Mouse (Mus musculus): ENCODE data around the gene Atp6v1g2. TPM values are rescaled to one million over a fixed set of nuclear protein-coding genes. Genes with fewer than 3 reads are reported as not detected.

The Atp6v1g2 gene
- polyA plus RNA-seq, 1 experiment: 2.7 TPM

DNA sequence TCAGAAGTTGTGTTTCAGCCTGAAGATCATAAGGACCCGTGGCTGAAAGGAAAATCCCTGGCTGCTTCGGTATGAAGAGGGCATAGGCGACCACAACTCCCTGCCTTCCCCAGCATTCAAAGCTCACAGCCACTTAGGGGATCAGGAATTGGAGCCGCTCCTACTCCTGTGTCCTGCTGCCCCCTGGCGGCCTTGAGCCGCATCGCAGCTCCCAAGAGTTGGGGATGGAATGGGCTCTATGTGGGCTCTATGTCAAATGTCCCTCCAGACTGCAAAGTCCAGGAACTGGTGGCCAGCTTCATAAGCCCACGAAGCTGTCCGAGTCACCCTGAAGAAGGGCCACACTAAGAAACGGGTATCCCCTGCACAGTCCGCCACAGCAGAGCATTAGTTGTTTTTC is 41.3 kb downstream of the Atp6v1g2 start:
- no peak for TF ChIP-seq GATA1 (IDR thresholded peaks at IDR 0.05; ENCODE audit: low read length)

DNA sequence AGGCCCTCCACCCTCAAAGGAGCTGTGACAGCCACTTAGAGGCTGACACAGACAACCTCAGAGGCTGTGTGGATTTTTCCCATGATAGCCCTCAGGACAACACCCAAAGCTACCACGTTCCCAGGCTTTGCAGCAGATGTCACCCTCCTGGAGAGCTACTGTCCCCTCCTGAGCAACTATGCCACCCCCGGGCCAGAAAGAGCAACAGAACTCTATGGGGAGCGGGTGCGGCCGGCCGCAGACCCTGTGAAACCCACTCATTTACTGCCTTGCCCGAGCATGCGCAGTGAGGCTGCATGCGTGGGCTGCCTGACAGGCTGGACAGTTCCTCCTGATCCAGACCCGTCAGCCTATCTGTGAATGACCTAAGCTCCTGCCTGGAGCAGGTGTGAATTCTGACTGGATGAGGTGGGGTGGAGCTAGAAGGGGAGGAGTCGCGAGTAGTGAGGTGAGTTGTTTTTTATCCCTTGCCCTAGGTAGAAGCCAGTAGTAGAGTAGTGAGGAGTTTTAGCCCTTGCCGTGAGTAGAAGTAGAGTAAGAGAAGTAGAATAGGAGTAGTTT is 42.9 kb downstream of the Atp6v1g2 start:
- TF ChIP-seq GATA1 (IDR thresholded peaks at IDR 0.05; ENCODE audit: low read length): no peak

DNA sequence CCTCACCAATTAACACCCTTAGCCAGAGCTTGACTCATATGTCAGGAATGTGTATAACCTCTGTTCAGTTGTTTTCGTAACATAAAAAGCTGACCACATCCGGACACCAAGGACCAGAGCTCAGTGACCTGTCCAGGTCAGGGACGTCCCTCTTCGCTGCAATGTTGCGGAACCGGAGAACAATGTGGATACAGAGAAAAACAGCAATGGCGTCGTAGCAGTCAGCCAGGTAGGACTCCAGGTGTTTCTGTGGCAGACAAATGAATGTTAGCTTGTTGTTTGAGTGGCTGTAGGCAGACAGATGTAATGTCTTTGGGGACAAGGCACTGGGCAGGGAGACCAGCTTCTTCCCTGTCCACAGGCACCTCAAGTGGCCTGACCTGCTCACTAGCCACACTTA is 44.6 kb downstream of the Atp6v1g2 start:
- TF ChIP-seq GATA1 (IDR thresholded peaks at IDR 0.05; ENCODE audit: low read length): no peak

- TF ChIP-seq GATA1 (IDR thresholded peaks at IDR 0.05; ENCODE audit: low read length): no peak
Observed at GRCm38 (mm10) chr17:35278957-35279688, 45.7 kb downstream of the Atp6v1g2 start.

- no peak for TF ChIP-seq GATA1 (IDR thresholded peaks at IDR 0.05; ENCODE audit: low read length)
Observed at GRCm38 (mm10) chr17:35280276-35280675, 46.8 kb downstream of the Atp6v1g2 start.

- no peak for TF ChIP-seq GATA1 (IDR thresholded peaks at IDR 0.05; ENCODE audit: low read length)
Observed at GRCm38 (mm10) chr17:35285431-35285830, 52.0 kb downstream of the Atp6v1g2 start.

Other genes starting within 250 kb of the Atp6v1g2 start
- gene Vars, start 232.7 kb upstream of the Atp6v1g2 start, polyA plus RNA-seq (2012): 965 and 1,080 TPM in 2 replicates
- gene Vwa7, start 217.1 kb upstream of the Atp6v1g2 start, polyA plus RNA-seq (2012): 1.0 and 1.4 TPM in 2 replicates
- gene Sapcd1, start 205.6 kb upstream of the Atp6v1g2 start, polyA plus RNA-seq (2012): 40.3 and 64.9 TPM in 2 replicates
- gene Msh5, start 186.9 kb upstream of the Atp6v1g2 start, polyA plus RNA-seq (2012): 7.0 and 7.1 TPM in 2 replicates
- 168 and 216 TPM in 2 replicates for gene Clic1, start 183.7 kb upstream of the Atp6v1g2 start, polyA plus RNA-seq (2012)
- 156 and 185 TPM in 2 replicates for gene Ddah2, start 174.6 kb upstream of the Atp6v1g2 start, polyA plus RNA-seq (2012)
- not detected in 2 replicates for gene Ly6g6c, start 168.3 kb upstream of the Atp6v1g2 start, polyA plus RNA-seq (2012)
- not detected in 2 replicates for gene Mpig6b, start 167.5 kb upstream of the Atp6v1g2 start, polyA plus RNA-seq (2012)
- not detected in 2 replicates for gene Ly6g6e, start 156.8 kb upstream of the Atp6v1g2 start, polyA plus RNA-seq (2012)
- gene Ly6g6d, start 155.6 kb upstream of the Atp6v1g2 start, polyA plus RNA-seq (2012): 0.22 TPM in 1 of 2 replicates, not detected in the other
- 0.05 and 0.06 TPM in 2 replicates for gene Ly6g6f, start 148.1 kb upstream of the Atp6v1g2 start, polyA plus RNA-seq (2012)
- 112 and 148 TPM in 2 replicates for gene Abhd16a, start 144.4 kb upstream of the Atp6v1g2 start, polyA plus RNA-seq (2012)
- not detected in 2 replicates for gene Ly6g5c, start 125.4 kb upstream of the Atp6v1g2 start, polyA plus RNA-seq (2012)
- 0.08 and 0.15 TPM in 2 replicates for gene Ly6g5b, start 118.2 kb upstream of the Atp6v1g2 start, polyA plus RNA-seq (2012)
- 62.0 and 85.8 TPM in 2 replicates for gene Gpank1, start 112.2 kb upstream of the Atp6v1g2 start, polyA plus RNA-seq (2012)
- 66.1 and 68.9 TPM in 2 replicates for gene Csnk2b, start 111.6 kb upstream of the Atp6v1g2 start, polyA plus RNA-seq (2012)
- 11.4 and 13.3 TPM in 2 replicates for gene D17H6S53E, start 107.3 kb upstream of the Atp6v1g2 start, polyA plus RNA-seq (2012)
- 0.23 and 0.27 TPM in 2 replicates for gene Apom, start 101.6 kb upstream of the Atp6v1g2 start, polyA plus RNA-seq (2012)
- 685 and 826 TPM in 2 replicates for gene Bag6, start 98.5 kb upstream of the Atp6v1g2 start, polyA plus RNA-seq (2012)
- 1,478 and 1,496 TPM in 2 replicates for gene Prrc2a, start 68.8 kb upstream of the Atp6v1g2 start, polyA plus RNA-seq (2012)
- gene Aif1, start 57.6 kb upstream of the Atp6v1g2 start, polyA plus RNA-seq (2012): not detected in 2 replicates
- gene Lst1, start 45.2 kb upstream of the Atp6v1g2 start, polyA plus RNA-seq (2012): 0.39 and 0.49 TPM in 2 replicates
- gene Ltb, start 39.2 kb upstream of the Atp6v1g2 start, polyA plus RNA-seq (2012): 0.09 and 0.12 TPM in 2 replicates
- not detected in 2 replicates for gene Tnf, start 31.7 kb upstream of the Atp6v1g2 start, polyA plus RNA-seq (2012)
- gene Lta, start 28.3 kb upstream of the Atp6v1g2 start, polyA plus RNA-seq (2012): not detected in 2 replicates
- not detected in 2 replicates for gene Gm16181, start 12.8 kb upstream of the Atp6v1g2 start, polyA plus RNA-seq (2012)
- 39.6 and 44.3 TPM in 2 replicates for gene Nfkbil1, start 2.1 kb downstream of the Atp6v1g2 start, polyA plus RNA-seq (2012)
- gene Ddx39b, start 8.1 kb downstream of the Atp6v1g2 start, polyA plus RNA-seq (2012): 326 and 338 TPM in 2 replicates
- 56.7 and 69.0 TPM in 2 replicates for gene H2-D1, start 29.1 kb downstream of the Atp6v1g2 start, polyA plus RNA-seq (2012)
- gene H2-Q1, start 86.7 kb downstream of the Atp6v1g2 start, polyA plus RNA-seq (2012): not detected in 2 replicates
- gene H2-Q2, start 108.6 kb downstream of the Atp6v1g2 start, polyA plus RNA-seq (2012): not detected in 2 replicates
- not detected in 2 replicates for gene H2-Q4, start 146.0 kb downstream of the Atp6v1g2 start, polyA plus RNA-seq (2012)
- not detected in 2 replicates for gene H2-Q6, start 191.2 kb downstream of the Atp6v1g2 start, polyA plus RNA-seq (2012)
- gene H2-Q7, start 205.5 kb downstream of the Atp6v1g2 start, polyA plus RNA-seq (2012): not detected in 2 replicates
- not detected in 2 replicates for gene H2-Q10, start 236.4 kb downstream of the Atp6v1g2 start, polyA plus RNA-seq (2012)